Comparison of ENCODE assay signal across 9 mouse cellular contexts in the genomic region with DNA sequence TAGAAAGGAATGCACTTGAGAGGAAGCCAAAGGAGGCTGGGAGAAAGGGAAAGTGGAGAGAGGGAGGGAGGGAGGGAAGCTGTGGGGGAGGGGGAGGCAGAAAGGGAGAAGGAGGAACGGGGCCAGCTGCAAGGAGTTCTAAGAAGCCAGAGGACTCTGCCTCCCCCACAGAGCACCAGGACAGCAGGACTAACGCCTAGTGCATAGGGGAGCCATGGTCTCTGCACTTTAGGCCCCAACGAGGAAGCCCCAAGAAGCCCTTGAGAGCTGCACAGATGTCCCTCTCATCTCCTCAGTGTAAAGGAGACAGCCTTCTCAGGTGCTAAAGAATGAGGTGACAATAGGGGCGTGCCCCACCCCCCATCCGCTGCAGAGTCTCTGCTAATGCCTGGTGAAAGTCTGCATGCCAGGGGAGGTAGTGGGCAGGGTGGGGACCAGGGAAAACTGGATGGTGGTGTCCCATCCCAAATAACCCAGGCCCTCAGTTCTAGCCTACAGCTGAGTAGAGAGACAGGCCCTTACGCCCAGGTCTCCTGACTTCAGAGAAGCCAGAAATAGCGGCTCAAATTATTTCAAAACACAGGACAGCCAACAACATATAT. TPM values are rescaled to one million over a fixed set of nuclear protein-coding genes. Genes with fewer than 3 reads are reported as not detected.
DNase-seq lines count a peak whose midpoint lies in the region; ATAC-seq and TF ChIP-seq lines count a peak whose summit lies in the region.
"Had no signal": no experiment of that assay in that cellular context is flagged by ENCODE, and none has a peak within 500 bp of the region (broad histone marks: within the 10 kb centered on the region; RNA-seq: fewer than 3 reads in every experiment).

No protein-coding gene starts in this region.

- peak overlapping the region; percentile 53 for H3K27ac ChIP-seq in heart, embryonic 10.5 days
- H3K27ac ChIP-seq in heart, embryonic 11.5 days (ENCODE audit: low read depth, low read length): no peak overlapping the region
- H3K27ac ChIP-seq in limb, embryonic 14.5 days (replicated peaks; ENCODE audit: low read depth, low read length): no peak overlapping the region; the same call in 1 of the 2 replicates

- no peak for TF ChIP-seq POLR2A in limb, embryonic 14.5 days (IDR thresholded peaks at IDR 0.05; ENCODE audit: borderline replicate concordance, extremely low read depth, insufficient read depth, insufficient read length)

- no peak overlapping the region for H3K4me3 ChIP-seq in heart, embryonic 10.5 days
- H3K4me3 ChIP-seq in heart, embryonic 11.5 days (ENCODE audit: low read depth, low read length): no peak overlapping the region
- H3K4me3 ChIP-seq in limb, embryonic 14.5 days (replicated peaks; ENCODE audit: low read length): no peak overlapping the region

- no peak overlapping the region for H3K4me2 ChIP-seq in heart, embryonic 11.5 days
- H3K4me2 ChIP-seq in limb, embryonic 14.5 days (replicated peaks; ENCODE audit: low read depth, low read length, severe bottlenecking): peak overlapping the region; percentile 29

- H3K36me3 ChIP-seq in heart, embryonic 10.5 days: no peaks in the 10 kb centered on the region
- H3K36me3 ChIP-seq in heart, embryonic 11.5 days (ENCODE audit: control insufficient read depth, insufficient read depth, low read length): no peaks in the 10 kb centered on the region
- no peaks in the 10 kb centered on the region for H3K36me3 ChIP-seq in limb, embryonic 14.5 days (ENCODE audit: control insufficient read depth, insufficient read depth, low read length)

- H3K9ac ChIP-seq in heart, embryonic 11.5 days (ENCODE audit: low read depth, low read length): 0 out of 2 replicates have a peak overlapping the region, but pooled peaks have one; percentile 28
- no peak overlapping the region for H3K9ac ChIP-seq in limb, embryonic 14.5 days (ENCODE audit: low read depth, low read length, severe bottlenecking)

- no peak for DNase-seq in heart, embryonic 10.5 days (ENCODE audit: low spot score)
- no peak for DNase-seq in heart, postnatal 25 days (ENCODE audit: low spot score)
- peak; percentile 61 for DNase-seq in ZHBTc4 (ENCODE audit: low read depth, low spot score)
- DNase-seq in limb, embryonic 14.5 days (ENCODE audit: low spot score): peak; percentile 73
- DNase-seq in left cerebral cortex, adult 9 months (ENCODE audit: low spot score in 2 of 2): no peak
- no peak for DNase-seq in left cerebral cortex, postnatal 4 days
- no peak for DNase-seq in cerebellum, adult 8-10 months

- ATAC-seq in heart, embryonic 11.5 days (replicated peaks; ENCODE audit: insufficient number of reproducible peaks, low FRiP score, low TSS enrichment): no peak
- ATAC-seq in limb, embryonic 14.5 days (ENCODE audit: low FRiP score, low read depth): peak; percentile 20; the same call in 1 of the 2 replicates
- ATAC-seq: Patski had no signal

- WGBS in heart, embryonic 10.5 days: 26% methylated on average over 7 of the region's 7 CpGs
- WGBS in heart, embryonic 11.5 days (ENCODE audit: insufficient replicate concordance): 28% methylated on average over 7 of the region's 7 CpGs
- 24% methylated on average over 7 of the region's 7 CpGs for WGBS in limb, embryonic 14.5 days

- intact Hi-C loops in heart, postnatal 25 days (cut with DNase I): no loop called here
- intact Hi-C loops in left cerebral cortex, postnatal 4 days (cut with DNase I): no loop called here

- H3K4me1 ChIP-seq in heart, embryonic 10.5 days: peaks cover 55% of the 10 kb centered on the region
- H3K4me1 ChIP-seq in heart, embryonic 11.5 days (ENCODE audit: control insufficient read depth, insufficient read depth, low read length): peaks cover 14% of the 10 kb centered on the region
- peaks cover 22% of the 10 kb centered on the region for H3K4me1 ChIP-seq in limb, embryonic 14.5 days (ENCODE audit: control insufficient read depth, insufficient read depth, low read length)

- no peaks in the 10 kb centered on the region for H3K9me3 ChIP-seq in heart, embryonic 10.5 days
- no peaks in the 10 kb centered on the region for H3K9me3 ChIP-seq in heart, embryonic 11.5 days (replicated peaks; ENCODE audit: control insufficient read depth, low read length)
- H3K9me3 ChIP-seq in limb, embryonic 14.5 days (ENCODE audit: control insufficient read depth, low read length): no peaks in the 10 kb centered on the region

- H3K27me3 ChIP-seq in heart, embryonic 10.5 days (ENCODE audit: insufficient read depth, poor library complexity, severe bottlenecking): no peaks in the 10 kb centered on the region
- H3K27me3 ChIP-seq in heart, embryonic 11.5 days (ENCODE audit: control insufficient read depth, insufficient read depth, low read length): no peaks in the 10 kb centered on the region
- no peaks in the 10 kb centered on the region for H3K27me3 ChIP-seq in limb, embryonic 14.5 days (ENCODE audit: control insufficient read depth, insufficient read depth, low read length)
- H3K27me3 ChIP-seq: Patski had no signal

RNA-seq across cellular contexts. Expression of a gene that starts 10.4 kb away (rescaled TPM):
- polyA plus RNA-seq in heart, embryonic 10.5 days (2016; fragmentation: Nextera tagmentation; extraction: Ambion mirVana): 16.3 and 21.4 TPM in 2 replicates
- total RNA-seq in heart, postnatal 25 days (2021): 10 to 100 TPM; 18.8 to 24.6 TPM
- 19.6 and 21.6 TPM in 2 replicates for polyA plus RNA-seq in heart, embryonic 11.5 days (2014; fragmentation: Nextera tagmentation; extraction: Ambion mirVana)
- 37.7 and 53.0 TPM in 2 replicates for polyA plus RNA-seq in limb, embryonic 14.5 days (2012; rRNA removed)
- 31.2 and 31.8 TPM in 2 replicates for polyA plus RNA-seq in limb, embryonic 14.5 days (2014; fragmentation: Nextera tagmentation; extraction: Ambion mirVana)
- 1 to 10 TPM; 2.6 to 3.2 TPM for total RNA-seq in left cerebral cortex, postnatal 4 days (2021)

Comparison
In these comparisons a context has a peak if more than half of its experiments do, and no peak if none do; other contexts are left out.
1. DNase-seq: peak in ZHBTc4 (single experiment) and limb, embryonic 14.5 days (single experiment); none in heart, embryonic 10.5 days (single experiment), heart, postnatal 25 days (single experiment), left cerebral cortex, adult 9 months (0 of 2), left cerebral cortex, postnatal 4 days (single experiment) and cerebellum, adult 8-10 months (single experiment).